Mouse (Mus musculus): ENCODE data around the gene 4931417E11Rik. TPM values are rescaled to one million over a fixed set of nuclear protein-coding genes. Genes with fewer than 3 reads are reported as not detected.

Gene 4931417E11Rik
- polyA plus RNA-seq, 1 experiment: not detected

DNA sequence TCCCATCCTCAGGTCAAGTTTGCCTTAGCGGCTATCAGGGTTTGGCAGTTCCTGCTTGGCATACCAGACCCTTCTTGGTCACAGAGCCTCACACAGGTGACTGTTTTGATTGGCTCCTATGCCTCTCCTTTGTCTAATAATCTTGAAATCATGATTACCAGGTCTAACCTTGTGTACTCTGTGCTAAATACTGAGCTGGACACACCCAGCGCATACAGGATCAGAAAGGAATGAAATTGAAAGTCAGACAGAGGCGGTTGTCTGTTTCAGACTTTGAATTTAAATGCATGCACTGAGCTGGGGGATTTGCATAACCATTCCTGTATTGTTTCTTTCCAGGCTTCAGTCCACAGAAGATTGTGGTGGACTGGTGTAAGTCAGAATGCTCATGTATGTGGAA, 16.1 kb upstream of the 4931417E11Rik start:
- Histone ChIP-seq H3K9me3 (replicated peaks; ENCODE audit: control insufficient read depth, insufficient read depth, low read length, poor library complexity, severe bottlenecking) (peaks cover 13% of the 10 kb centered on the region; the same call in 1 of the 2 replicates), H3K27ac (ENCODE audit: insufficient read depth, low read length) (no peak overlapping the region), H3K4me3 (ENCODE audit: low read depth, low read length) (no peak overlapping the region), H3K36me3 (ENCODE audit: control insufficient read depth, insufficient read depth, low read length, poor library complexity, severe bottlenecking) (no peaks in the 10 kb centered on the region), H3K27me3 (ENCODE audit: control insufficient read depth, insufficient read depth, low read length, poor library complexity, severe bottlenecking) (no peaks in the 10 kb centered on the region), H3K9ac (ENCODE audit: low read depth, poor library complexity, severe bottlenecking) (no peak overlapping the region), H3K4me1 (ENCODE audit: control insufficient read depth, insufficient read depth, low read length) (no peaks in the 10 kb centered on the region)
- no peak for TF ChIP-seq POLR2A (IDR thresholded peaks at IDR 0.05; ENCODE audit: insufficient read depth, low read length)
- no peak for TF ChIP-seq EP300 (IDR thresholded peaks at IDR 0.05; ENCODE audit: insufficient read depth, low read depth, low read length)
- no peak for TF ChIP-seq CTCF (IDR thresholded peaks at IDR 0.05; ENCODE audit: low read depth, low read length)

GRCm38 (mm10) chr6:73466084-73466483, 3.4 kb downstream of the 4931417E11Rik start:
- Histone ChIP-seq H3K27me3 (ENCODE audit: control insufficient read depth, insufficient read depth, low read length, poor library complexity, severe bottlenecking) (no peaks in the 10 kb centered on the region), H3K36me3 (ENCODE audit: control insufficient read depth, insufficient read depth, low read length, poor library complexity, severe bottlenecking) (no peaks in the 10 kb centered on the region), H3K27ac (ENCODE audit: insufficient read depth, low read length) (no peak overlapping the region), H3K9me3 (replicated peaks; ENCODE audit: control insufficient read depth, insufficient read depth, low read length, poor library complexity, severe bottlenecking) (no peaks in the 10 kb centered on the region), H3K4me1 (ENCODE audit: control insufficient read depth, insufficient read depth, low read length) (no peaks in the 10 kb centered on the region), H3K4me3 (ENCODE audit: low read depth, low read length) (no peak overlapping the region), H3K9ac (ENCODE audit: low read depth, poor library complexity, severe bottlenecking) (no peak overlapping the region)
- no peak for TF ChIP-seq POLR2A (IDR thresholded peaks at IDR 0.05; ENCODE audit: insufficient read depth, low read length)
- no peak for TF ChIP-seq CTCF (IDR thresholded peaks at IDR 0.05; ENCODE audit: low read depth, low read length)
- no peak for TF ChIP-seq EP300 (IDR thresholded peaks at IDR 0.05; ENCODE audit: insufficient read depth, low read depth, low read length)

DNA sequence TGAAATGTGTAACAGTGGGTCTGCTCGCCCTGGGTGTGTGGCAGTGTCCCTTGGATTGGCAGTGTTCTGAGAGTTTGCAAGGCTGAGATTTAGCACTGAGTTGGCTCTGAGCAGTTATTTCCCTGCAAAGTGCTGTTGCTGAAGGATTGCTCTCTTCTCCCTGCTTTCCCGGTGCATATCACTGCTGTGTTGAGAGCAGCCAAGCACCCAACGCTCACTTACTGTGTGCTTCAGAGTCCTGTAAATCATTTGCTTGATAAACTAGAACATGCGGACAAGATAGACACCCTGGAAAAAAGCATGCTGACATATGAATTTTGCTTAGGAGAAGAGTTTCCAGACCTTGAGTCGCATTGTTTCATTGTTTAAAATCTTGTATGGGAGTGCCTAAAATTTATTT, 6.9 kb downstream of the 4931417E11Rik start:
- TF ChIP-seq CTCF (IDR thresholded peaks at IDR 0.05; ENCODE audit: low read depth, low read length) (no peak), EP300 (IDR thresholded peaks at IDR 0.05; ENCODE audit: insufficient read depth, low read depth, low read length) (no peak), POLR2A (IDR thresholded peaks at IDR 0.05; ENCODE audit: insufficient read depth, low read length) (no peak)

GRCm38 (mm10) chr6:73433912-73434311, 35.6 kb downstream of the 4931417E11Rik start:
- Histone ChIP-seq H3K27ac (ENCODE audit: insufficient read depth, low read length) (no peak overlapping the region), H3K4me1 (ENCODE audit: control insufficient read depth, insufficient read depth, low read length) (no peaks in the 10 kb centered on the region), H3K9me3 (replicated peaks; ENCODE audit: control insufficient read depth, insufficient read depth, low read length, poor library complexity, severe bottlenecking) (no peaks in the 10 kb centered on the region), H3K36me3 (ENCODE audit: control insufficient read depth, insufficient read depth, low read length, poor library complexity, severe bottlenecking) (no peaks in the 10 kb centered on the region), H3K27me3 (ENCODE audit: control insufficient read depth, insufficient read depth, low read length, poor library complexity, severe bottlenecking) (peaks cover 2% of the 10 kb centered on the region; the same call in 1 of the 2 replicates), H3K9ac (ENCODE audit: low read depth, poor library complexity, severe bottlenecking) (no peak overlapping the region), H3K4me3 (ENCODE audit: low read depth, low read length) (no peak overlapping the region)
- no peak for TF ChIP-seq POLR2A (IDR thresholded peaks at IDR 0.05; ENCODE audit: insufficient read depth, low read length)
- TF ChIP-seq CTCF (IDR thresholded peaks at IDR 0.05; ENCODE audit: low read depth, low read length): no peak
- TF ChIP-seq EP300 (IDR thresholded peaks at IDR 0.05; ENCODE audit: insufficient read depth, low read depth, low read length): no peak

More for the DNA sequence above, 6.9 kb downstream of the 4931417E11Rik start:
- H3K27me3 ChIP-seq (ENCODE audit: control insufficient read depth, insufficient read depth, low read length, poor library complexity, severe bottlenecking): no peaks in the 10 kb centered on the region
- no peaks in the 10 kb centered on the region for H3K36me3 ChIP-seq (ENCODE audit: control insufficient read depth, insufficient read depth, low read length, poor library complexity, severe bottlenecking)
- H3K4me1 ChIP-seq (ENCODE audit: control insufficient read depth, insufficient read depth, low read length): no peaks in the 10 kb centered on the region
- H3K9me3 ChIP-seq (replicated peaks; ENCODE audit: control insufficient read depth, insufficient read depth, low read length, poor library complexity, severe bottlenecking): no peaks in the 10 kb centered on the region
- no peak overlapping the region for H3K4me3 ChIP-seq (ENCODE audit: low read depth, low read length)
- no peak overlapping the region for H3K27ac ChIP-seq (ENCODE audit: insufficient read depth, low read length)
- no peak overlapping the region for H3K9ac ChIP-seq (ENCODE audit: low read depth, poor library complexity, severe bottlenecking)

DNA sequence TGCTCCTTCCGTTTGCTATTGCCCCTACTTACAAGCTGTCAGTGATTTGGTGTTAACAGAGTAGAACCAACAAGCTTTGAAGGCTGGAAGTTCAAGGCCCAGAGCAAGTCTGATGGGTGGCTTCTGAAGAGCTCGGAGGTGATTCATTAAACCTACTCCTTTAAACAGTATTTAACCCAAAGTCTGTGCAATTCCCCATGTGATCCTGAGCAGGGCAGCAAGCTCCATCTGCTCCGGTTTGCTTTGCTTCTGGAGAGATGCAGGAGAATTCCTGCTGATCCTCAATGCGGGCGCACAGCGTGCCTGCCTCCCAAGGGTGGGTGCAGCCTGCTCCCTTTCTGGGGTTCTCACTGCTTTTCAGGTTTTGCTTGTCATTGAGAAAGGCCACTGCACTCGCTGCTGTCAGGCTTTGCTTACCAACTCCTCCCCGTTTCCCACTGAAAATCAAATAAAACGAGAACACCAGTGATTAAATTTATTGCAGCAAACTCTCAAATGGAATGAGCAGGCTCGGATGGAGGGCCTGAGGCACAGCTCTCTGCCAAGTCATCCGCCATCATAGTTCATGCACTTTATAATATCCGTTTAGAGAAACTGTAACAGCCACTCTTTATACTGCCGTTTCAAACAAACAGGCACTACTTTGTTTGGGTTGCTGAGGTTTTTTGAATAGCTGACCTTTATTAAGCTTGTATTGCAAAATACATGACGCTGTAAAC, 40.7 kb downstream of the 4931417E11Rik start:
- no peaks in the 10 kb centered on the region for H3K4me1 ChIP-seq (ENCODE audit: control insufficient read depth, insufficient read depth, low read length)
- no peak overlapping the region for H3K4me3 ChIP-seq (ENCODE audit: low read depth, low read length)
- H3K36me3 ChIP-seq (ENCODE audit: control insufficient read depth, insufficient read depth, low read length, poor library complexity, severe bottlenecking): no peaks in the 10 kb centered on the region
- H3K9me3 ChIP-seq (replicated peaks; ENCODE audit: control insufficient read depth, insufficient read depth, low read length, poor library complexity, severe bottlenecking): no peaks in the 10 kb centered on the region
- peaks cover 2% of the 10 kb centered on the region; the same call in 1 of the 2 replicates for H3K27me3 ChIP-seq (ENCODE audit: control insufficient read depth, insufficient read depth, low read length, poor library complexity, severe bottlenecking)
- TF ChIP-seq CTCF (IDR thresholded peaks at IDR 0.05; ENCODE audit: low read depth, low read length) (no peak), EP300 (IDR thresholded peaks at IDR 0.05; ENCODE audit: insufficient read depth, low read depth, low read length) (no peak), POLR2A (IDR thresholded peaks at IDR 0.05; ENCODE audit: insufficient read depth, low read length) (no peak)
- H3K27ac ChIP-seq (ENCODE audit: insufficient read depth, low read length): no peak overlapping the region
- no peak overlapping the region for H3K9ac ChIP-seq (ENCODE audit: low read depth, poor library complexity, severe bottlenecking)

GRCm38 (mm10) chr6:73427273-73427812, 42.1 kb downstream of the 4931417E11Rik start:
- H3K27ac ChIP-seq (ENCODE audit: insufficient read depth, low read length): no peak overlapping the region
- no peak overlapping the region for H3K4me3 ChIP-seq (ENCODE audit: low read depth, low read length)
- H3K9ac ChIP-seq (ENCODE audit: low read depth, poor library complexity, severe bottlenecking): no peak overlapping the region
- TF ChIP-seq EP300 (IDR thresholded peaks at IDR 0.05; ENCODE audit: insufficient read depth, low read depth, low read length): no peak
- no peak for TF ChIP-seq CTCF (IDR thresholded peaks at IDR 0.05; ENCODE audit: low read depth, low read length)
- TF ChIP-seq POLR2A (IDR thresholded peaks at IDR 0.05; ENCODE audit: insufficient read depth, low read length): no peak
- no peaks in the 10 kb centered on the region for H3K36me3 ChIP-seq (ENCODE audit: control insufficient read depth, insufficient read depth, low read length, poor library complexity, severe bottlenecking)
- H3K4me1 ChIP-seq (ENCODE audit: control insufficient read depth, insufficient read depth, low read length): no peaks in the 10 kb centered on the region
- H3K27me3 ChIP-seq (ENCODE audit: control insufficient read depth, insufficient read depth, low read length, poor library complexity, severe bottlenecking): no peaks in the 10 kb centered on the region
- no peaks in the 10 kb centered on the region for H3K9me3 ChIP-seq (replicated peaks; ENCODE audit: control insufficient read depth, insufficient read depth, low read length, poor library complexity, severe bottlenecking)

Other genes with a start within 250 kb of the 4931417E11Rik start
- not detected in 2 replicates for gene Dnah6, start 248.0 kb downstream of the 4931417E11Rik start, polyA plus RNA-seq (2011; ENCODE audit: insufficient read depth, insufficient read length, low read depth, missing spikeins)
- gene Suclg1, start 221.3 kb downstream of the 4931417E11Rik start, polyA plus RNA-seq (2011; ENCODE audit: insufficient read depth, insufficient read length, low read depth, missing spikeins): 122 and 131 TPM in 2 replicates

Data from ES-Bruce4 (cell line).